Mouse (Mus musculus) C2C12 (cell line): Measurements from ENCODE around the gene Shld1.

Source experiments
- CEBPB ChIP-seq: IDR thresholded peaks from one replicate; pipeline ENCODE4 v1.6.1; 2011; ENCODE audit warnings: low read depth, mild to moderate bottlenecking, control low read depth, moderate library complexity
- CTCF ChIP-seq: IDR thresholded peaks from one replicate; pipeline ENCODE4 v1.5.1; 2011; ENCODE audit not compliant: control insufficient read depth, insufficient read depth, insufficient read length
- FOSL1 ChIP-seq: IDR thresholded peaks from one replicate; pipeline ENCODE4 v1.8.0; 2011; ENCODE audit warnings: mild to moderate bottlenecking, low read length; ENCODE audit not compliant: poor library complexity, insufficient read depth, severe bottlenecking
- MAX ChIP-seq: IDR thresholded peaks from one replicate; pipeline ENCODE4 v1.6.1; 2011; ENCODE audit warnings: mild to moderate bottlenecking, control low read depth
- MYOD1 ChIP-seq: IDR thresholded peaks from one replicate; pipeline ENCODE4 v1.6.1; 2011; ENCODE audit warnings: low read depth; ENCODE audit not compliant: control insufficient read depth, insufficient read length
- MYOG ChIP-seq: IDR thresholded peaks from one replicate; pipeline ENCODE4 v1.6.1; 2011; ENCODE audit not compliant: control insufficient read depth, insufficient read length; ENCODE audit errors: extremely low read depth
- USF1 ChIP-seq: IDR thresholded peaks from one replicate; pipeline ENCODE4 v1.6.1; 2011; ENCODE audit warnings: low read depth, mild to moderate bottlenecking, control low read depth, moderate library complexity

GRCm38 (mm10) chr2:132638306-132638705 is 48.4 kb upstream of the Shld1 start:
- TF ChIP-seq CTCF, result no peak
- TF ChIP-seq FOSL1, result no peak
- TF ChIP-seq MAX, result no peak
- TF ChIP-seq MYOD1, result no peak
- no peak for TF ChIP-seq MYOG
- TF ChIP-seq USF1, result no peak
- TF ChIP-seq CEBPB, result no peak
